Mouse (Mus musculus) CH12F3 (cell line): ENCODE results near the gene Rnf135.
"Not testable (repeated sequence)": the region's sequence is repeated elsewhere in the genome, so short reads cannot be mapped to it uniquely, and the experiment has no call there.

Experiments
- in situ Hi-C: fragments of 300-500 bp; cut with MboI; formaldehyde crosslinking; loops from 2 replicates; pipeline ENCODE4 v1.14.3; 2020; ENCODE audit warnings: low sequenced_read_pairs

Rnf135 gene

DNA sequence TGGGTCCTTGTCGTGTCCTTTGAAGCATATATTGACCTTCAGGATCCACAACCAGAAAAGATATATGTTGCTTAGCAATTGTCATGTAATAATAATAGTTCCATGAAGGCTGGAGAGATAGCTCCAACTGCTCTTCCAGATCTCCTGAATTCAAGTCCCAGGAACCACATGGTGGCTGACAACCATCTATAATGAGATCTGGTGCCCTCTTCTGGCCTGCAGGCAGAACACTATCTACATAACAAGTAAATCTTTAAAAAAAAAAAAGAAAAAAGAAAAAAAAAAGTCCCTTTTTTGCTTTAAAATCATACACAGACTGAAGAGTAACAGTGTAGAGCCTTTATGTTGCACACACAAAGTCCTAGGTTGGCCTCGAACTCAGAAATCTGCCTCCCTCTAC is 16.1 kb downstream of the Rnf135 start:
- in situ Hi-C loops, result no loop called here

DNA sequence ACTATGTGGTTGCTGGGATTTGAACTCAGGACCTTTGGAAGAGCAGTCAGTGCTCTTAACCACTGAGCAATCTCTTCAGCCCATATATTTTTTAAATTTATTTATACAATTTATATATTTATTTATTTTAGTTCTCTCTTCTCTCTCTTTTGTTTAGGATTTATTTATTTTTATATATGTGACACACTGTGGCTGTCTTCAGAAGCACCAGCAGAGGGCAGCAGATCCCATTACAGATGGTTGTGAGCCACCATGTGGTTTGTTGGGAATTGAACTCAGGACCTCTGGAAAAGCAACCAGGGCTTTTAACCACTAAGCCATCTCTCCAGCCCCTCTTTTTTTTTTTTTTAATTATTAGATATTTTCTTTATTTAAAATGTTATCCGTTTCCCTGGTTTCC is 16.7 kb downstream of the Rnf135 start:
- in situ Hi-C loops, result no loop called here

- in situ Hi-C loops, result no loop called here
Observed at GRCm38 (mm10) chr11:80202296-80202695, 18.6 kb downstream of the Rnf135 start.

DNA sequence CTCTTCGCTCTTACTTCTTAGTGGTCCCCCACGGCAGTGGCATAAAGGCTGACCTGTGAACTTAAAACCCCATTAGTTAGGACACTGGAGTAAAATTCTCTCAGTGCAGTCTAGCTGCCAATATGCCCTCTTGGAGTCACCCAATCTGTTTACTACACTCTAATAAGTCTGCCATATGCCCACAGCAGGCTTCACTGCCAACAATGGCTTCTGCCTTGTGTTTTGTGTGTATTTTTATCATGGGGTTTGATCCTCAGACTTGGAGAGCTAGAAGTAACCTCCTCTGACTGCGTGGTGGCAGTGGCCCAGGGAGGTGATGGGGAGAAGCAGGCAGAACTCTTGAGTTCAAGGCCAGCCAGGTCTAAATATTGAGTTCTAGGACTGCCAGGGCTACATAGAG is 20.4 kb downstream of the Rnf135 start:
- in situ Hi-C loops, result no loop called here

GRCm38 (mm10) chr11:80204941-80205340 is 21.3 kb downstream of the Rnf135 start:
- in situ Hi-C loops, result no loop called here

DNA sequence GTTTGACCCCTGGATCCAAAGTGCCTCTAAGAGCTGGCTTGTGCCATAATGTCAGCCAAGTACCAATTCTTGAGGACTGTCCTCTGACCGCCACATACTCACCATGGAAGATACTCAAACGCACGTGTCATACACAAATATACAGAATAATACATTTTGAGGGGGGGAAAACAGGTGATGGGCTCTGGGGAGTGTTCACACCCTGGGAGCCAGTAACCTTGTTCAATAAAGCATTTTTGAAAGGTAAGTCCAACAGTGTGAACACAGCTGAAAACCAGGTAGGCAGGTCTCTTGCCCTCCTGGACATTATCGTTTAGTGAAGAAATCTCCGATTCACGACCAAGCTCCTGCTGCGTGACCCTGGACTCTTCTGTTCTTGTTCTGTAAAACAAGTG is 24.8 kb downstream of the Rnf135 start:
- in situ Hi-C loops, result no loop called here

GRCm38 (mm10) chr11:80208860-80209800 is 25.5 kb downstream of the Rnf135 start, which contains the start of gene Rhot1:
Rhot1 (plus strand) TSS chr11:80209019.
- in situ Hi-C loops, result no loop called here

DNA sequence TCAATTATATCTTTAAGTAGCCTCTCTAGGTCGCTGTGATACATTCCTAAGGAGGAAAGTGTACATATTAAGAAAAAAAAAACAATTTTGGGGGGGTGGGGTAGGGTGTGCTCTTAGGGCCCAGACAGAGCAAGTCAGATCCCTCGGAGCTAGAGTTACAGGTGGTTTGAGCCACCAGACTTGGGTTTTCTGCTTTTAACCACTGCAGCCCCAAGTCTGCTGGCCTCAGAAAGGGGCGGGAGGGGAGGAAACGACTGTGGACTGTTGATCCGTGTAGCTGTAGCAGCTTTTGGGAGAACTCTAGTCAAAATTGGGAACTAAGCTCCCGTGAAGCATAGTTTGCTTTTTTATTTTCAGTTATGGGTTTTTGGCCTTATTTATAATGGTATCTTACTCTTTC is 26.7 kb downstream of the Rnf135 start:
- in situ Hi-C loops, result no loop called here

GRCm38 (mm10) chr11:80212282-80212681 is 28.6 kb downstream of the Rnf135 start:
- in situ Hi-C loops, result no loop called here

GRCm38 (mm10) chr11:80215291-80215690 is 31.6 kb downstream of the Rnf135 start:
- in situ Hi-C loops, result no loop called here

DNA sequence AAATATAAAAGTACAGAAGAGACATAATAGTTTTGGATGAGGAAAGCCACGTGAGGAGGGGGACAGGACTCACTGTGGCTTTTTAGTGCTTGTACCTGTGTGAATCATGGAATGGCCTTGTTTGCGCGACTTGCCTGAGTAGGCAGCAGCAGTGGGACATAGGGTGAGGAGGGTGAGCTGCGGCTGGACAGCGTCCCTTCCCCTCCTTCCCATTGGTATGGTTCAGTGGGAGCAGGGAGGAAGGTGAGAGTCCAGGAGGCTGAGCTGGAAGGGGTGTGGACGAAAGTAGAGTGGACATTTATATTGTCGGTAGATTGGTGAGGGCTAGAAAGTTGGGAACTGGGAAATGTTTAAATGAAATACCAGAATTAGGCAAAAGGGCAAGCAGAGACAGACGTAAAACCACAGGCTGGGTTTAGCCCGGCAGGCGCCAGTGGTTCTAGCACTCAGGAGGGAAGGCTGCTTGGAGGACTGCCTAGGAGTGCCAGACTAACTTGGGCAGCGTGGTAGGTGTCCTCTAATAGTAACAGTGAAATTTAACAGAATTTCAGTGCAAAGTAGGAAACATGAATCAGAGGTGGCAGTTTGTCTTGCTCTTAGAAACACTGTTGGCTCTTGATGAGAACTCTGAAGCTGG is 35.1 kb downstream of the Rnf135 start:
- in situ Hi-C loops, result no loop called here

DNA sequence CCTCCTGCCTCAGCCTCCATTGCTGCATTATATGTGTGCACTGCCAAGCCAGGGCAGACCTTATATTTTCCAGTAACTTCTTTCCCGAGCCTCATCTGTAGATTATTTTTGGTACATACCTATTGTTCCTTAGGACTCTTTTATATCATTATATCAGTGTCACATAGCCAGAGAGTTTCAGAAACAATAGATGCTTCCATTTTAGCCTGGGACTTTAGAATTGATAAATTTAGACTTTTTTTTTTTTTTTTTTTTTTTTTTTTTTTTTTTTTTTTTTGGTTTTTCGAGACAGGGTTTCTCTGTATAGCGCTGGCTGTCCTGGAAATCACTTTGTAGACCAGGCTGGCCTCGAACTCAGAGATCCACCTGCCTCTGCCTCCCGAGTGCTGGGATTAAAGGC is 46.4 kb downstream of the Rnf135 start:
- in situ Hi-C loops, result not testable (repeated sequence)

- in situ Hi-C loops, result no loop called here
Observed at GRCm38 (mm10) chr11:80237278-80237677, 53.6 kb downstream of the Rnf135 start.

GRCm38 (mm10) chr11:80238306-80238705 is 54.7 kb downstream of the Rnf135 start:
- in situ Hi-C loops, result no loop called here

GRCm38 (mm10) chr11:80247026-80247425 is 63.4 kb downstream of the Rnf135 start:
- in situ Hi-C loops, result no loop called here

DNA sequence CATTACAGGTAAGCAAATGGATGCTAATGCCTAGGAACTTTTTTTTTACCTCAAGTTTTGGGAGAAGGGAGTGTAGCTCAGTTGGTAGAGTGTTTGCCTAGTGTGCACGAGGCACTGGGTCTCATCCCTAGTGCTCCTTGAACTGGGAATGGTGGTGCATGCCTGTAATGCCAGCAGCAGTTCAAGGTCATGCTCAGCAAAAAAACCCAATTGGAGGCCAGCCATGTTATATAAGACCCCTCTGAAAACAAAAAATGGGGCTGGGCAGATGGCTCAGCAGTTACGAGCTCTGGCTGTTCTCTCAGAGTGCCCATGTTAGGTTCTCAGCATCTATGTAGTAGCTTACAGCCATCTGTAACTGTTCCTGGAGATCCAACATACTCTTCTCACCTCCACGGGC is 64.9 kb downstream of the Rnf135 start:
- in situ Hi-C loops, result no loop called here
